8 mouse cellular contexts compared by ENCODE assay signal in genomic region chr3:135485900-135486241, GRCm38 (mm10). TPM values are rescaled to one million over a fixed set of nuclear protein-coding genes. Genes with fewer than 3 reads are reported as not detected.
A peak's percentile ranks its signal among the peaks of the same experiment; 100 is the strongest.
DNase-seq lines count a peak whose midpoint lies in the region; ATAC-seq and TF ChIP-seq lines count a peak whose summit lies in the region.

No protein-coding gene starts in this region.

- no peak for TF ChIP-seq CTCF in liver, postnatal 0 days (IDR thresholded peaks at IDR 0.05; ENCODE audit: low read depth)

- H3K9me3 ChIP-seq in forebrain, embryonic 14.5 days (replicated peaks; ENCODE audit: control insufficient read depth, low read length), result no peaks in the 10 kb centered on the region
- H3K9me3 ChIP-seq in liver, postnatal 0 days (ENCODE audit: low read length), result no peaks in the 10 kb centered on the region

- peak overlapping the region; percentile 98 for H3K4me2 ChIP-seq in forebrain, embryonic 14.5 days (ENCODE audit: low read length)
- H3K4me2 ChIP-seq in liver, postnatal 0 days (ENCODE audit: low read depth, low read length), result peak overlapping the region; percentile 96

- ATAC-seq in CD4-positive, CD25-positive, alpha-beta regulatory T cell, adult 4 months, result peak; percentile 46
- no peak for ATAC-seq in forebrain, embryonic 14.5 days
- ATAC-seq in liver, postnatal 0 days, result no peak; the same call in 1 of the 2 replicates

- no peak overlapping the region for H3K27ac ChIP-seq in forebrain, embryonic 14.5 days (ENCODE audit: low read depth, low read length)
- H3K27ac ChIP-seq in liver, postnatal 0 days (ENCODE audit: low read depth), result peak overlapping the region; percentile 66

- H3K4me1 ChIP-seq in forebrain, embryonic 14.5 days (ENCODE audit: control insufficient read depth, insufficient read depth, low read length), result no peaks in the 10 kb centered on the region
- H3K4me1 ChIP-seq in liver, postnatal 0 days (ENCODE audit: insufficient read depth), result peaks cover 8% of the 10 kb centered on the region

- peak overlapping the region; percentile 56 for H3K4me3 ChIP-seq in forebrain, embryonic 14.5 days (ENCODE audit: low read depth, low read length)
- H3K4me3 ChIP-seq in liver, postnatal 0 days (ENCODE audit: low read depth, low read length), result peak overlapping the region; percentile 76

- DNase-seq in embryo, embryonic 10.5 days (ENCODE audit: low spot score), result peak; percentile 20
- no peak for DNase-seq in embryo, embryonic 9.5 days (ENCODE audit: extremely low spot score)
- no peak for DNase-seq in forebrain, embryonic 14.5 days (ENCODE audit: low spot score)
- no peak for DNase-seq in liver, postnatal 0 days
- DNase-seq in layer of hippocampus, postnatal 14 days (ENCODE audit: low spot score in 2 of 2), result no peak
- DNase-seq in adrenal gland, postnatal 10 days, result no peak
- no peak for DNase-seq in kidney, postnatal 36 days

- H3K9ac ChIP-seq in forebrain, embryonic 14.5 days (ENCODE audit: low read length), result peak overlapping the region; percentile 71
- peak overlapping the region; percentile 77 for H3K9ac ChIP-seq in liver, postnatal 0 days (replicated peaks)

- 15% methylated on average over 9 of the region's 9 CpGs for WGBS in forebrain, embryonic 14.5 days
- 1% methylated on average over 9 of the region's 9 CpGs for WGBS in liver, postnatal 0 days (ENCODE audit: insufficient replicate concordance)

- TF ChIP-seq EP300 in liver, postnatal 0 days (IDR thresholded peaks at IDR 0.05; ENCODE audit: low read depth), result no peak

- H3K36me3 ChIP-seq in forebrain, embryonic 14.5 days (ENCODE audit: control insufficient read depth, insufficient read depth, low read length), result no peaks in the 10 kb centered on the region
- H3K36me3 ChIP-seq in liver, postnatal 0 days (replicated peaks; ENCODE audit: insufficient read depth, low read length), result no peaks in the 10 kb centered on the region

- no peaks in the 10 kb centered on the region for H3K27me3 ChIP-seq in forebrain, embryonic 14.5 days (replicated peaks; ENCODE audit: control insufficient read depth, insufficient read depth, low read length)
- H3K27me3 ChIP-seq in liver, postnatal 0 days (ENCODE audit: insufficient read depth, low read length), result no peaks in the 10 kb centered on the region

RNA-seq across cellular contexts. Expression of gene Manba, which starts 0.5 kb away (rescaled TPM):
- 10 to 100 TPM; 22.4 to 32.8 TPM for polyA plus RNA-seq in CD4-positive, CD25-positive, alpha-beta regulatory T cell, adult 4 months (2017; shearing (Covaris generic))
- polyA plus RNA-seq in forebrain, embryonic 14.5 days (2014; fragmentation: Nextera tagmentation; extraction: Ambion mirVana), result 4.1 and 4.4 TPM in 2 replicates
- polyA plus RNA-seq in liver, postnatal 0 days (2015; fragmentation: Nextera tagmentation; extraction: Ambion mirVana), result 7.3 and 8.0 TPM in 2 replicates
- 10 to 100 TPM in 1 of 2 experiments, 1 to 10 TPM in 1; 6.4 to 11.1 TPM for total RNA-seq in layer of hippocampus, postnatal 14 days (2021)
- 10 to 100 TPM; 12.9 to 18.6 TPM for total RNA-seq in adrenal gland, postnatal 10 days (2021)

RNA-seq across cellular contexts. Expression of gene Ube2d3, which starts 47.9 kb away (rescaled TPM):
- 100 to 1,000 TPM; 305 to 362 TPM for polyA plus RNA-seq in CD4-positive, CD25-positive, alpha-beta regulatory T cell, adult 4 months (2017; shearing (Covaris generic))
- polyA plus RNA-seq in forebrain, embryonic 14.5 days (2014; fragmentation: Nextera tagmentation; extraction: Ambion mirVana), result 473 and 475 TPM in 2 replicates
- polyA plus RNA-seq in liver, postnatal 0 days (2015; fragmentation: Nextera tagmentation; extraction: Ambion mirVana), result 298 and 303 TPM in 2 replicates
- total RNA-seq in layer of hippocampus, postnatal 14 days (2021), result 100 to 1,000 TPM; 246 to 248 TPM
- total RNA-seq in adrenal gland, postnatal 10 days (2021), result 100 to 1,000 TPM; 350 to 358 TPM
